ENCODE assay signal across 20 mouse cellular contexts in genomic region chr1:179612986-179613505, GRCm38 (mm10). TPM values are rescaled to one million over a fixed set of nuclear protein-coding genes. Genes with fewer than 3 reads are reported as not detected.
DNase-seq lines count a peak whose midpoint lies in the region; ATAC-seq and TF ChIP-seq lines count a peak whose summit lies in the region.
"Had no signal": no experiment of that assay in that cellular context is flagged by ENCODE, and none has a peak within 500 bp of the region (broad histone marks: within the 10 kb centered on the region; RNA-seq: fewer than 3 reads in every experiment).

No protein-coding gene starts in this region.

- no peaks in the 10 kb centered on the region for H3K27me3 ChIP-seq in forebrain, embryonic 15.5 days
- no peaks in the 10 kb centered on the region for H3K27me3 ChIP-seq in forebrain, embryonic 13.5 days
- H3K27me3 ChIP-seq: intestine, embryonic 15.5 days had no signal

- peak overlapping the region; percentile 72 for H3K27ac ChIP-seq in forebrain, embryonic 15.5 days (replicated peaks)
- H3K27ac ChIP-seq in forebrain, embryonic 13.5 days, result no peak overlapping the region
- H3K27ac ChIP-seq in layer of hippocampus, adult 2 months, result peak overlapping the region; percentile 67; the same call in 1 of the 2 replicates
- H3K27ac ChIP-seq: intestine, embryonic 15.5 days had no signal

- peaks cover 11% of the 10 kb centered on the region; the same call in 1 of the 2 replicates for H3K36me3 ChIP-seq in forebrain, embryonic 15.5 days
- peaks cover 11% of the 10 kb centered on the region for H3K36me3 ChIP-seq in forebrain, embryonic 13.5 days (ENCODE audit: poor library complexity, severe bottlenecking)

- no peak for DNase-seq in layer of hippocampus, adult 2 months (ENCODE audit: low spot score in 2 of 2)
- no peak for DNase-seq in layer of hippocampus, postnatal 10 days (ENCODE audit: low spot score in 2 of 2)
- peak; percentile 52 for DNase-seq in brain, embryonic 14.5 days (ENCODE audit: low read depth)
- peak; percentile 14 for DNase-seq in mesoderm, embryonic 11.5 days (ENCODE audit: low read depth, low spot score)
- DNase-seq: adrenal gland, postnatal 36 days; cerebellum, adult 11-12 months; cerebellum, postnatal 10 days; gastrocnemius, postnatal 36 days; kidney, adult 8-10 months; kidney, postnatal 10 days; liver, postnatal 0 days; thymus, postnatal 14 days had no signal

- WGBS in forebrain, embryonic 15.5 days, result 59% methylated on average over 9 of the region's 9 CpGs
- WGBS in forebrain, embryonic 13.5 days, result 87% methylated on average over 9 of the region's 9 CpGs

- peaks cover 10% of the 10 kb centered on the region for H3K4me1 ChIP-seq in forebrain, embryonic 15.5 days
- H3K4me1 ChIP-seq in forebrain, embryonic 13.5 days, result 0 out of 2 replicates have a peak, but pooled peaks cover 5% of the 10 kb centered on the region
- H3K4me1 ChIP-seq: intestine, embryonic 15.5 days had no signal

- 0 out of 2 replicates have a peak, but pooled peaks have one; percentile 36 for ATAC-seq in forebrain, embryonic 15.5 days (replicated peaks)
- ATAC-seq in forebrain, embryonic 13.5 days, result no peak; the same call in 1 of the 2 replicates
- ATAC-seq in erythroblast, adult 5-6 weeks (replicated peaks; ENCODE audit: low FRiP score, poor library complexity, severe bottlenecking), result no peak
- ATAC-seq: hindbrain, embryonic 16.5 days; intestine, embryonic 15.5 days; liver, postnatal 0 days; lung, postnatal 0 days had no signal

- no peaks in the 10 kb centered on the region for H3K9me3 ChIP-seq in forebrain, embryonic 15.5 days
- H3K9me3 ChIP-seq in forebrain, embryonic 13.5 days (replicated peaks), result no peaks in the 10 kb centered on the region
- H3K9me3 ChIP-seq: intestine, embryonic 15.5 days had no signal

- H3K4me3 ChIP-seq in forebrain, embryonic 15.5 days, result no peak overlapping the region
- H3K4me3 ChIP-seq in forebrain, embryonic 13.5 days, result no peak overlapping the region
- H3K4me3 ChIP-seq in layer of hippocampus, adult 2 months, result no peak overlapping the region
- H3K4me3 ChIP-seq: intestine, embryonic 15.5 days had no signal

- no peak overlapping the region for H3K4me2 ChIP-seq in forebrain, embryonic 15.5 days (replicated peaks)
- H3K4me2 ChIP-seq in forebrain, embryonic 13.5 days, result no peak overlapping the region
- H3K4me2 ChIP-seq: intestine, embryonic 15.5 days; liver, embryonic 11.5 days; midbrain, embryonic 11.5 days had no signal

- H3K9ac ChIP-seq in forebrain, embryonic 15.5 days (replicated peaks), result no peak overlapping the region
- no peak overlapping the region for H3K9ac ChIP-seq in forebrain, embryonic 13.5 days
- H3K9ac ChIP-seq: intestine, embryonic 15.5 days; liver, postnatal 0 days had no signal

- TF ChIP-seq CTCF in layer of hippocampus, adult 2 months (conservative IDR thresholded peaks at IDR 0.05), result peak; percentile 48
- TF ChIP-seq CTCF in brain, embryonic 14.5 days (IDR thresholded peaks at IDR 0.05; ENCODE audit: borderline replicate concordance, extremely low read depth, insufficient read depth, insufficient read length), result no peak

- TF ChIP-seq POLR2A in brain, embryonic 14.5 days (IDR thresholded peaks at IDR 0.05; ENCODE audit: borderline replicate concordance, extremely low read depth, insufficient read depth, insufficient read length, poor library complexity, severe bottlenecking), result no peak

RNA-seq across cellular contexts. Expression of gene Sccpdh, which starts 55.0 kb away (rescaled TPM):
- 101 and 116 TPM in 2 replicates for polyA plus RNA-seq in forebrain, embryonic 15.5 days (2015; fragmentation: Nextera tagmentation; extraction: Ambion mirVana)
- 87.5 and 91.5 TPM in 2 replicates for polyA plus RNA-seq in forebrain, embryonic 13.5 days (2015; fragmentation: Nextera tagmentation; extraction: Ambion mirVana)
- 10 to 100 TPM; 54.6 to 56.1 TPM for total RNA-seq in layer of hippocampus, adult 2 months (2021)
- 10 to 100 TPM; 78.3 to 82.9 TPM for total RNA-seq in layer of hippocampus, postnatal 10 days (2021)
- polyA plus RNA-seq in brain, embryonic 14.5 days (2012; rRNA removed), result 58.7 and 65.0 TPM in 2 replicates
- total RNA-seq in erythroblast, adult 5-6 weeks (2015; ENCODE audit: low replicate concordance), result 9.4 TPM in 1 of 2 replicates, not detected in the other
- total RNA-seq in erythroblast, adult 5-6 weeks (2017; ENCODE audit: low replicate concordance), result 1.4 and 7.4 TPM in 2 replicates

Comparison
In these comparisons a context has a peak if more than half of its experiments do, and no peak if none do; other contexts are left out.
1. DNase-seq: peak in brain, embryonic 14.5 days (single experiment) and mesoderm, embryonic 11.5 days (single experiment); none in layer of hippocampus, adult 2 months (0 of 2) and layer of hippocampus, postnatal 10 days (0 of 2).
2. RNA of gene Sccpdh, which starts 55.0 kb away (total RNA-seq): 78.3 to 82.9 TPM in layer of hippocampus, postnatal 10 days and 54.6 to 56.1 TPM in layer of hippocampus, adult 2 months; 1.4 to 9.4 TPM in erythroblast, adult 5-6 weeks; every median in the first group is over 4 times any median in the second.